ENCODE assay signal across 18 mouse cellular contexts in the genomic region with DNA sequence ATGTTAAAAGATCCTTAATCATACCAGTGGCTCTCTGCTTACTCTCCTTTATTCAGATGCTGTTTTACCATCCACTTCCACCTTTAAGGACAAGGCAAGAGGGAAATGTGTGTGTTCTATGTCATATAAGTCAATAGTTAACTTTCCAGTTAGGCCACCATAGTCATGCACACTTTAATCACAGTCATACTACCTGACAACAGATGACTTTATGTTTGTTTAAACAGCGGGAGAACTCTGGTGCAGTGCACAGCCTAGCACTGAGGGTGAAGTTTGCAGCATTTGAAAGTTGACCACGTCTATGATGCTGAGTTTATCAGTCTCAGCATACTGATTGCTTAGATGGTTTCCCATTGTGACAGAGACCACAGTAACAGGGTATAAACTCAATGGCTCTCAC.
"Had no signal": no experiment of that assay in that cellular context is flagged by ENCODE, and none has a peak within 500 bp of the region (broad histone marks: within the 10 kb centered on the region; RNA-seq: fewer than 3 reads in every experiment).

No protein-coding gene starts in this region.

- DNase-seq: lung, adult 18-20 months; lung, embryonic 14.5 days; lung, postnatal 10 days; lung, postnatal 4 days; midbrain, embryonic 14.5 days; retina, postnatal 1 day; right cerebral cortex, adult 18-20 months; right cerebral cortex, postnatal 25 days; right cerebral cortex, postnatal 4 days; spleen, adult 18-20 months; thymus, postnatal 14 days; thymus, postnatal 36 days had no signal

- ATAC-seq: midbrain, embryonic 16.5 days had no signal

- H3K36me3 ChIP-seq: midbrain, embryonic 10.5 days; midbrain, embryonic 12.5 days; neural tube, embryonic 13.5 days; neural tube, embryonic 15.5 days had no signal

- H3K4me2 ChIP-seq: lung, embryonic 14.5 days; midbrain, embryonic 12.5 days; neural tube, embryonic 13.5 days; neural tube, embryonic 15.5 days had no signal

- H3K27ac ChIP-seq: midbrain, embryonic 10.5 days; midbrain, embryonic 12.5 days; neural tube, embryonic 13.5 days; neural tube, embryonic 15.5 days had no signal

- H3K9me3 ChIP-seq: midbrain, embryonic 10.5 days; midbrain, embryonic 12.5 days; neural tube, embryonic 13.5 days; neural tube, embryonic 15.5 days had no signal

- H3K27me3 ChIP-seq: midbrain, embryonic 12.5 days; neural tube, embryonic 13.5 days; neural tube, embryonic 15.5 days had no signal

- H3K4me3 ChIP-seq: midbrain, embryonic 10.5 days; midbrain, embryonic 12.5 days; myocyte; neural tube, embryonic 13.5 days; neural tube, embryonic 15.5 days had no signal

- H3K9ac ChIP-seq: lung, embryonic 14.5 days; midbrain, embryonic 12.5 days; neural tube, embryonic 13.5 days; neural tube, embryonic 15.5 days had no signal
